Comparison of ENCODE assay signal across 7 mouse cellular contexts in genomic region chr12:78861496-78862253, GRCm38 (mm10). TPM values are rescaled to one million over a fixed set of nuclear protein-coding genes. Genes with fewer than 3 reads are reported as not detected.
DNase-seq lines count a peak whose midpoint lies in the region; ATAC-seq and TF ChIP-seq lines count a peak whose summit lies in the region.

TSS of gene Atp6v1d (minus strand) at chr12:78861638.
TSS of gene Eif2s1 (plus strand) at chr12:78861819.

- H3K9me3 ChIP-seq in embryonic facial prominence, embryonic 10.5 days = no peaks in the 10 kb centered on the region
- no peaks in the 10 kb centered on the region for H3K9me3 ChIP-seq in intestine, postnatal 0 days (ENCODE audit: control insufficient read depth)
- H3K9me3 ChIP-seq in midbrain, embryonic 12.5 days = no peaks in the 10 kb centered on the region

- no peaks in the 10 kb centered on the region for H3K27me3 ChIP-seq in embryonic facial prominence, embryonic 10.5 days (replicated peaks; ENCODE audit: low read depth, poor library complexity, severe bottlenecking)
- no peaks in the 10 kb centered on the region for H3K27me3 ChIP-seq in intestine, postnatal 0 days (replicated peaks; ENCODE audit: control insufficient read depth, insufficient read depth, low read length)
- H3K27me3 ChIP-seq in midbrain, embryonic 12.5 days = no peaks in the 10 kb centered on the region
- H3K27me3 ChIP-seq in small intestine, adult 2 months (ENCODE audit: control insufficient read depth, insufficient read depth, low read length) = no peaks in the 10 kb centered on the region

- intact Hi-C loops in left cerebral cortex, postnatal 4 days (cut with DNase I) = loop anchor here (10.0 kb wide), 1 partner anchor 637 kb away; the partner anchor contains the start of gene Gphn

- H3K36me3 ChIP-seq in embryonic facial prominence, embryonic 10.5 days (replicated peaks) = peaks cover 27% of the 10 kb centered on the region
- no peaks in the 10 kb centered on the region for H3K36me3 ChIP-seq in intestine, postnatal 0 days (ENCODE audit: control insufficient read depth, insufficient read depth)
- 0 out of 2 replicates have a peak, but pooled peaks cover 4% of the 10 kb centered on the region for H3K36me3 ChIP-seq in midbrain, embryonic 12.5 days
- H3K36me3 ChIP-seq in small intestine, adult 2 months (ENCODE audit: control insufficient read depth, insufficient read depth, low read length) = no peaks in the 10 kb centered on the region; the same call in 1 of the 2 replicates

- peak; percentile 80 for TF ChIP-seq POLR2A in small intestine, adult 2 months (IDR thresholded peaks at IDR 0.05; ENCODE audit: low read depth, low read length)

- peak; percentile 94 for TF ChIP-seq CTCF in intestine, postnatal 0 days (IDR thresholded peaks at IDR 0.05; ENCODE audit: low read depth)
- peak; percentile 95 for TF ChIP-seq CTCF in small intestine, adult 2 months (IDR thresholded peaks at IDR 0.05; ENCODE audit: extremely low read depth, insufficient read length, insufficient replicate concordance, low read depth, low read length)

- peak within 1 kb of the TSS; percentile 95 for H3K27ac ChIP-seq in embryonic facial prominence, embryonic 10.5 days (replicated peaks)
- peak within 1 kb of the TSS; percentile 84 for H3K27ac ChIP-seq in intestine, postnatal 0 days (ENCODE audit: low read depth, low read length)
- H3K27ac ChIP-seq in midbrain, embryonic 12.5 days (replicated peaks) = peak within 1 kb of the TSS; percentile 87
- H3K27ac ChIP-seq in small intestine, adult 2 months (ENCODE audit: insufficient read depth, low read depth, low read length) = peak within 1 kb of the TSS; percentile 84

- H3K9ac ChIP-seq in intestine, postnatal 0 days (ENCODE audit: low read depth, low read length) = peak within 1 kb of the TSS; percentile 86
- peak within 1 kb of the TSS; percentile 87 for H3K9ac ChIP-seq in midbrain, embryonic 12.5 days (replicated peaks)

- H3K4me3 ChIP-seq in embryonic facial prominence, embryonic 10.5 days = peak within 1 kb of the TSS; percentile 91
- H3K4me3 ChIP-seq in intestine, postnatal 0 days (ENCODE audit: low read depth, low read length) = peak within 1 kb of the TSS; percentile 89
- peak within 1 kb of the TSS; percentile 86 for H3K4me3 ChIP-seq in midbrain, embryonic 12.5 days
- peak within 1 kb of the TSS; percentile 97 for H3K4me3 ChIP-seq in small intestine, adult 2 months (ENCODE audit: low read depth, low read length)

- H3K4me1 ChIP-seq in embryonic facial prominence, embryonic 10.5 days = peaks cover 23% of the 10 kb centered on the region
- H3K4me1 ChIP-seq in intestine, postnatal 0 days (replicated peaks; ENCODE audit: control insufficient read depth, insufficient read depth, low read length) = no peaks in the 10 kb centered on the region; the same call in 1 of the 2 replicates
- peaks cover 23% of the 10 kb centered on the region for H3K4me1 ChIP-seq in midbrain, embryonic 12.5 days
- peaks cover 2% of the 10 kb centered on the region for H3K4me1 ChIP-seq in small intestine, adult 2 months (ENCODE audit: control insufficient read depth, insufficient read depth, insufficient read length, low read length)

- peak within 1 kb of the TSS; percentile 71 for H3K4me2 ChIP-seq in intestine, postnatal 0 days (replicated peaks; ENCODE audit: low read depth)
- peak within 1 kb of the TSS; percentile 80 for H3K4me2 ChIP-seq in midbrain, embryonic 12.5 days (replicated peaks)

- DNase-seq in adrenal gland, postnatal 10 days = peak; percentile 98
- peak; percentile 99 for DNase-seq in embryonic facial prominence, embryonic 10.5 days (ENCODE audit: low spot score)
- DNase-seq in gonadal fat pad, adult 2 months (ENCODE audit: low read depth) = peak; percentile 92
- DNase-seq in left cerebral cortex, postnatal 4 days = peak; percentile 99

- peak; percentile 100 for ATAC-seq in intestine, postnatal 0 days
- peak; percentile 100 for ATAC-seq in midbrain, embryonic 12.5 days (ENCODE audit: low FRiP score, low read depth)

- WGBS in embryonic facial prominence, embryonic 10.5 days = under 1% methylated on average over 55 of the region's 55 CpGs
- WGBS in intestine, postnatal 0 days = 0% methylated on average over 55 of the region's 55 CpGs
- WGBS in midbrain, embryonic 12.5 days = under 1% methylated on average over 55 of the region's 55 CpGs
- under 1% methylated on average over 55 of the region's 55 CpGs for WGBS in small intestine, adult 2 months

RNA-seq across cellular contexts. Expression of gene Atp6v1d, which starts in this region (rescaled TPM):
- total RNA-seq in adrenal gland, postnatal 10 days (2021) = 10 to 100 TPM; 64.4 to 68.3 TPM
- 67.7 and 67.9 TPM in 2 replicates for polyA plus RNA-seq in embryonic facial prominence, embryonic 10.5 days (2016; fragmentation: Nextera tagmentation; extraction: Ambion mirVana)
- 30.0 and 31.4 TPM in 2 replicates for polyA plus RNA-seq in gonadal fat pad, adult 2 months (2012; rRNA removed)
- polyA plus RNA-seq in intestine, postnatal 0 days (2015; fragmentation: Nextera tagmentation; extraction: Ambion mirVana) = 124 and 138 TPM in 2 replicates
- 100 to 1,000 TPM; 120 to 128 TPM for total RNA-seq in left cerebral cortex, postnatal 4 days (2021)
- polyA plus RNA-seq in midbrain, embryonic 12.5 days (2016; fragmentation: Nextera tagmentation; extraction: Ambion mirVana) = 88.9 and 98.0 TPM in 2 replicates
- 0.80 and 2.2 TPM in 2 replicates for polyA plus RNA-seq in small intestine, adult 2 months (2012; rRNA removed)

RNA-seq across cellular contexts. Expression of gene Eif2s1, which starts in this region (rescaled TPM):
- total RNA-seq in adrenal gland, postnatal 10 days (2021) = 10 to 100 TPM; 76.4 to 80.4 TPM
- polyA plus RNA-seq in embryonic facial prominence, embryonic 10.5 days (2016; fragmentation: Nextera tagmentation; extraction: Ambion mirVana) = 310 and 316 TPM in 2 replicates
- 13.9 and 14.9 TPM in 2 replicates for polyA plus RNA-seq in gonadal fat pad, adult 2 months (2012; rRNA removed)
- polyA plus RNA-seq in intestine, postnatal 0 days (2015; fragmentation: Nextera tagmentation; extraction: Ambion mirVana) = 71.2 and 77.6 TPM in 2 replicates
- 10 to 100 TPM; 67.4 to 75.1 TPM for total RNA-seq in left cerebral cortex, postnatal 4 days (2021)
- 183 and 186 TPM in 2 replicates for polyA plus RNA-seq in midbrain, embryonic 12.5 days (2016; fragmentation: Nextera tagmentation; extraction: Ambion mirVana)
- polyA plus RNA-seq in small intestine, adult 2 months (2012; rRNA removed) = 1.4 and 2.0 TPM in 2 replicates

Comparison
In these comparisons a context has a peak if more than half of its experiments do, and no peak if none do; other contexts are left out.
1. Peak in every context shown above with its lines: DNase-seq, ATAC-seq, H3K4me3 ChIP-seq and H3K27ac ChIP-seq.